Mouse (Mus musculus): Measurements from ENCODE around the gene 4930548H24Rik. TPM values are rescaled to one million over a fixed set of nuclear protein-coding genes. Genes with fewer than 3 reads are reported as not detected.
A peak's percentile ranks its signal among the peaks of the same experiment; 100 is the strongest.
"Not testable (repeated sequence)": the region's sequence is repeated elsewhere in the genome, so short reads cannot be mapped to it uniquely, and the experiment has no call there.

4930548H24Rik gene
- 0.87 TPM in 1 of 2 replicates, not detected in the other for total RNA-seq (2017)

GRCm38 (mm10) chr5:31485440-31485839, at the start of gene 4930548H24Rik:
4930548H24Rik (plus strand) TSS chr5:31485740.
- no peak for ATAC-seq (replicated peaks; ENCODE audit: low read depth, poor library complexity, severe bottlenecking)

- ATAC-seq (replicated peaks; ENCODE audit: low read depth, poor library complexity, severe bottlenecking), result no peak
Measured at GRCm38 (mm10) chr5:31451336-31451735, 34.2 kb upstream of the 4930548H24Rik start.

- peak; percentile 98 for ATAC-seq (replicated peaks; ENCODE audit: low read depth, poor library complexity, severe bottlenecking)
Measured at GRCm38 (mm10) chr5:31451878-31452561, 33.5 kb upstream of the 4930548H24Rik start, which contains the start of gene Zfp512. Zfp512 (plus strand) TSS chr5:31452431.

GRCm38 (mm10) chr5:31452562-31452878, 33.0 kb upstream of the 4930548H24Rik start:
- no peak for ATAC-seq (replicated peaks; ENCODE audit: low read depth, poor library complexity, severe bottlenecking)

- ATAC-seq (replicated peaks; ENCODE audit: low read depth, poor library complexity, severe bottlenecking), result no peak
Measured at GRCm38 (mm10) chr5:31452886-31453410, 32.6 kb upstream of the 4930548H24Rik start.

- peak; percentile 81 for ATAC-seq (replicated peaks; ENCODE audit: low read depth, poor library complexity, severe bottlenecking)
Measured at GRCm38 (mm10) chr5:31467798-31468197, 17.7 kb upstream of the 4930548H24Rik start.

- ATAC-seq (replicated peaks; ENCODE audit: low read depth, poor library complexity, severe bottlenecking), result no peak
Measured at GRCm38 (mm10) chr5:31469711-31470110, 15.8 kb upstream of the 4930548H24Rik start.

GRCm38 (mm10) chr5:31470334-31470733, 15.2 kb upstream of the 4930548H24Rik start:
- ATAC-seq (replicated peaks; ENCODE audit: low read depth, poor library complexity, severe bottlenecking), result peak; percentile 72

GRCm38 (mm10) chr5:31480536-31480935, 5.0 kb upstream of the 4930548H24Rik start:
- no peak for ATAC-seq (replicated peaks; ENCODE audit: low read depth, poor library complexity, severe bottlenecking)

- 0 out of 2 replicates have a peak, but pooled peaks have one; percentile 36 for ATAC-seq (replicated peaks; ENCODE audit: low read depth, poor library complexity, severe bottlenecking)
Measured at GRCm38 (mm10) chr5:31487889-31488288, 2.3 kb downstream of the 4930548H24Rik start.

- ATAC-seq (replicated peaks; ENCODE audit: low read depth, poor library complexity, severe bottlenecking), result no peak
Measured at GRCm38 (mm10) chr5:31489116-31489769, 3.7 kb downstream of the 4930548H24Rik start.

- no peak for ATAC-seq (replicated peaks; ENCODE audit: low read depth, poor library complexity, severe bottlenecking)
Measured at GRCm38 (mm10) chr5:31492031-31492430, 6.5 kb downstream of the 4930548H24Rik start.

GRCm38 (mm10) chr5:31494513-31495297, 9.2 kb downstream of the 4930548H24Rik start, which contains the start of gene Gpn1:
Gpn1 (plus strand) TSS chr5:31494741.
- peak; percentile 100 for ATAC-seq (replicated peaks; ENCODE audit: low read depth, poor library complexity, severe bottlenecking)

- ATAC-seq (replicated peaks; ENCODE audit: low read depth, poor library complexity, severe bottlenecking), result no peak
Measured at GRCm38 (mm10) chr5:31504843-31505242, 19.3 kb downstream of the 4930548H24Rik start.

GRCm38 (mm10) chr5:31512481-31512880, 26.9 kb downstream of the 4930548H24Rik start:
- peak; percentile 81 for ATAC-seq (replicated peaks; ENCODE audit: low read depth, poor library complexity, severe bottlenecking)

- ATAC-seq (replicated peaks; ENCODE audit: low read depth, poor library complexity, severe bottlenecking), result no peak
Measured at GRCm38 (mm10) chr5:31520556-31520955, 35.0 kb downstream of the 4930548H24Rik start.

GRCm38 (mm10) chr5:31526354-31527116, 41.0 kb downstream of the 4930548H24Rik start, which contains the start of gene Slc4a1ap:
Slc4a1ap (plus strand) TSS chr5:31526995.
- ATAC-seq (replicated peaks; ENCODE audit: low read depth, poor library complexity, severe bottlenecking), result peak; percentile 93

GRCm38 (mm10) chr5:31527117-31527680, 41.7 kb downstream of the 4930548H24Rik start:
- ATAC-seq (replicated peaks; ENCODE audit: low read depth, poor library complexity, severe bottlenecking), result peak; percentile 14; the same call in 1 of the 2 replicates

GRCm38 (mm10) chr5:31527707-31528106, 42.2 kb downstream of the 4930548H24Rik start, which contains the start of gene Supt7l:
Supt7l (minus strand) TSS chr5:31527807.
- ATAC-seq (replicated peaks; ENCODE audit: low read depth, poor library complexity, severe bottlenecking), result not testable (repeated sequence)
